Mouse (Mus musculus): ENCODE measurements at regions not wholly inside any gene's neighbourhood (a gene's known extent, or its start where the extent isn't known, plus 50 kb on each side); places are given as distances from the start of the nearest gene placed in this dataset.

DNA sequence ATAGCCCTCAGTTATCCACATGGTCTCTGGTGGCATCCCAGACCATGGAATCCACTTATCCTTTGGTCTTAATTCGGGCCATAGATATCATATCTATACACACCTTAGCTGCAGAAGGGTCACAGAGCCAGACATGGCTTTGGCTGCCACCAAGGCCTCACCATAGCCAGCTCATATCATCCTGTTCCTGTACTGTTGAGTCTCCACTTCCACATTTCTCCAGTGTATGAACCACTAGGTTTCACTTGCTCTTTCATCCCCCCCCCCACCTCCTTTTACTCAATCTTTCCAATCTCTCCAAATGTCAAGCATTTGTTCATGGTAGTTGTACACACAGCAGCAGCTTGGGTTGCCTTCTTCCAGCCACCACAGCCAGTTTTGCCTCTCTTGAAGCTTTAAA lies 589.2 kb downstream of the 1190002N15Rik start:
- ATAC-seq = no peak

DNA sequence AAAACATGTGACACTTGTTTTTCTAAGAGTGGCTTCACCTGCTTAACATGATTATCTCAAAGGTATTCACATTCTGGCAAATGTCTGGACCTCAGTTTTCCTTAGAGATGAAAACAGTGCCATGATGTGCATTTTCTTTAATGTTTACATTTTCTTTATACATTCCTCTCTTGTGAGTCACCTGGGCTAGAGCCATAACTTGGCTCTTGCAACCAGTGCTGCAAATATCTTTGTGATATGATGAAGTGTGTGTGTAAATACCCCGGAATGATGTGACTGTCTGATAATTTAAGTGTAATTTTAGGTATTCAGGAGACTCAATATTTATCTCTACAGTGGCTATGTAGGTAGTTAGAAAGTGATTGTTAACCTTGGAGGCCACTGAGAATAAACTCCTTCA lies 590.8 kb downstream of the 1190002N15Rik start:
- ATAC-seq = no peak

DNA sequence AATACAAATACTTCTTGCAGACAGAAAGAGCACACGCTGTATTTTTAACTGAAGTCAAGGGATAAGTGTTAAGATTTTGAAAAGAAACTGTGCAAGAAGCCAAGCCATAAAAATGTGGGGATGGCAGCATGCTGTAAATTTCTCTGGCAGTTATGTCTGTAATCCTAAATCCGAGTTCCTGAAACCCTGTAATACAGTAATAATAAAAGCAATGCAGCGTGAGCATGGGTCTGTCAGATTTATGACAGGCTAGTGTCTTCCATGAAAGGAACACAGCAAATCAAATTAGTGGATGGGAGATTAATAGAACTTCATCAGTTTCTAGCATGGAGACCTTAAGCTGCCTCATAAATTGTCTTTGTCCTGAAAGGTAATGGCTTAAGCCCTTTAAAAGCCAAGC lies 597.7 kb downstream of the 1190002N15Rik start:
- no peak for ATAC-seq

DNA sequence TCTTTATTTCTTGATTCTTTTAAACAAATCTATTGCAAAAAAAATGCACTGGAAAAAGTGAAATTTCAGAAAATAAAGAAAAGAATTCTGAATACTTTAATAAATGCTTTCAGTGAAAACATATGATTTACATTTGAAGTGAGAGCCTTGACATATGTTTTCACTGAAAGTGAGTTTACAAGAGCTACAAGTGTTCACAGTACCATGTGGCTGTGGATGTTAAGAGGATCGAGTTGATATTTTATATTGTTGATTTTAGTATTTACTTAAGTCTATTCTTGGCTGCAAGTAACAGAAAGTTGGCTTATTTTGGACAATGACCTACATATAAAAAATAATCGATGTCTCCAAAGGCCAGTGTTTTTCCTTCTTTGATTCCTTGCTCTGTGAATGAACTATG lies 607.2 kb downstream of the 1190002N15Rik start:
- no peak for ATAC-seq

DNA sequence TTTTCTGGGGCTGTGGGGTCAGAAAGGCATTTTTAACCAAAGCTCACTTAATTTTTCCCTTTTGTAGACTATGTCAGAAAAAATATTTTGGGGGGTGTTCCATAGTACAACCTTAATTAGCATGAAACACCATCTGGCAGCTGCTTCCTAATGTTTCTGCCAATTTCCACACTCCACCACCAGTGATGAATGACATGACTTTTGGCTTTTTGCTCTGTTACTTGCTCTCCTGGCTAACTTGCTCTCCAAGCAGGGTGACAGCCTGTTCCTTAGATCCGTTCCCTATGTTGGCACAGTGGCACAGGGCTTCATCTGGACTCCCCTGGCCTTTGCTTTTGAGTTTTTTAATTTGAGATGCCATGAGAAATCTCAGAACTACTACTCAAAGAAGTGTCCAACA lies 648.6 kb downstream of the 1190002N15Rik start:
- no peak for ATAC-seq

DNA sequence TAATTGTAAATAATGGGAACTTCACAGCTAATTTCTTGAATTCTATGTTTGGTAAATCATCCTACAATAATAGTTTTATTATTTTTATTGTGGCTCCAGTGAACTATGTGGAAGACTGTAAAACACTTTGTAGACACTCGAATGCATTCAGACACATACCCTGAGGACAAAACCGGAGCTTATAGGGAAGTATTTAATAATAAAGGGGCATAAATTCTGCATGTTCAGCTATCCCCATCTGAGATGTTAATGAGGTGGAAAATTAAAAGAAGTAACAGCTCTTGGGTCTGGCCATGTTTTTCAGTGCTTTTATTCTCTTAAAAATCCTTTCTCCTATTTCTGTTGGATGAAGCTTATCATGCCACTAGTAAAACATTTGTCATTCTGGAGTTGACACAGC lies 657.8 kb downstream of the 1190002N15Rik start:
- no peak for ATAC-seq

DNA sequence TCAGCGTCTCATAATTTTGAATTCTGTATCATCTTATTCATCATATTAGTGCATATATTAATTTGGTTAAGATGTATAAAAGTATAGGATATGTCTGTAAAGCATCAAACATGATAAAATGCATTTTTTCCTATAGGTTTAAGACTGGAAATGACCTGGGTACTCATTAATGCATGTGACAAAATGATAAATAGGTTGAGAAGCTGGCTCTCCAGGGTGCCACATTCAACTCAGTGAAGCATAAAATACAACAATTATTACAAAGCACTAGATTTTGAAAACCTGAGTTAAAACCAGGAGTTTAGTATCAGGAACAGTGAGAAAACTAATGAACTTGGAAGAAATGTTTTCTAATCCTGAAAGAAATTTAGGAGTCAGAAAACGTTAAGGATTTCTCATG lies 658.3 kb downstream of the 1190002N15Rik start:
- ATAC-seq = no peak

DNA sequence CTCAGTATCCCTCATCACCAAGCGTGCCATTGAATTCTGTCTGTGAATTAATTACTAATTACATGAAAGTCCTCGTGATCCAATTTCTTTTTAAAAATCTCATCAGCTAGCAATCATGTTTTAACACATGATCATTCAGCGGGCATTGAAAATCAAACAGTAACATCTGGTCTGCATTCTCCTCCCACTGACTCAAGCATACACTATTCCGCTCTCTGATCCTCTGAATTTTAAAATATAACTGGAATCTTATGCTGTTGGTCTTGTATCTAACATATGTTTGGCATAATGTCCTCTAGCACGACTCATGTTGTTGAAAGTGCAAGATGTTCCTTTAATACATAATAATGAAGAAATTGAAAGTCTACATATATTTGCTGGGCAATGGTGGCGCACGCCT lies 667.1 kb downstream of the 1190002N15Rik start:
- no peak for ATAC-seq

DNA sequence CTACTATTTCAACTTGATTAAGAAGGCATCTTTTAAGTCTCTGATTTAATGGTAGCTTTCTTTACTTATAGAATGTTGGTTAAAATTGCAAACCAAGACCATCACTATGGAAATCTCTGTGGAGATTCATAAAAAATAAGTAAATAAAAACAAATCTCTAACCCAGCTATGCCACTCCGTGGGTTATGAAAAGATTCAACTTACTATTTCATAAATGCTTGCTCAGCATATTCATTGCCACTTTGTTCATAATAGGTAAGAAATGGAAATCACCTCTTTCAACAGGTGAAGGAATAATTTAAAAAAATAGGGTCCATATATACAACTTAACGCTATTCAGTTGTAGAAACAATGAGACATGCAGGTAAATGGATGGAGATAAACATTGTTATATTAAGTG lies 679.9 kb downstream of the 1190002N15Rik start:
- no peak for ATAC-seq

DNA sequence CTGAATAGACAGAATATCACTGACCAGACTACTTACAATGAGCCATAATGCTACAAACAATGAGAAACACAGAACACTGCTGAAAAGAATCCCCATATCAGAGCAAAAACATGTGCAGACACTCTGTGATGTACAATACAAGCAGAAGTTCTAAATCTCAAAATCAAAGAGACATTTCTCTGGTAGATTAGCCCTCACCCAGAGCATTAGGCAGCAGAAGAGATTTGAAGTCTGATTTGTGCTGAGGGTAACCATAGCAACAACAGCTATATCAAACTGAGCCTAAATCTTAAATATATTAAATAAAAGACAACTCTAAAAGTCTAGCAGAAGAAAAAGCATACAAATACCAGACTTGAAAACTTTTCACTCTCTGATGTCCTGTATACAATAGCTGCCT lies 691.5 kb downstream of the 1190002N15Rik start:
- ATAC-seq = no peak

DNA sequence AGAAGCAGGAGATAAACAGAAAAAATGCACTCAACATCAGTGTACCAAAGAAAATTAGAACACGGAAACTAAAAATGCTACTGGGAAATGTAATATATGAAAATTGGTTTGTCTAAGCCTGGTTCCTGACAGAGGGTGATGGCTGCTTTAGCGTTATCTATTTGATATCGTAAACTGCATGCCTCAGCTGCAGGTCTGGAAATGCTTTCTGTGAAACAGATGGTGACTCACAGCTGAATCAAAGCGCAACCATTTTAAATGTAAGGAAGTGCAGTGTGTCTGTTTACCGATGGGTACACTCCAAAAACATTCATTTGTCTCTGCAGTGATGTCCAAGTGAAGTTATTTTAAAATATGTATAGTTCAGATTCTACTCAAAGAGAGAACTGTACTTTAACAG lies 694.0 kb downstream of the 1190002N15Rik start:
- ATAC-seq = no peak

Measured in activated CD4-positive, CD25-positive, alpha-beta regulatory T cell, adult 4 months (primary cell).